Mouse (Mus musculus): ENCODE data around the gene Mpped2. TPM values are rescaled to one million over a fixed set of nuclear protein-coding genes. Genes with fewer than 3 reads are reported as not detected.

The Mpped2 gene
- polyA plus RNA-seq, 1 experiment from 2014 or later: 5.8 TPM

DNA sequence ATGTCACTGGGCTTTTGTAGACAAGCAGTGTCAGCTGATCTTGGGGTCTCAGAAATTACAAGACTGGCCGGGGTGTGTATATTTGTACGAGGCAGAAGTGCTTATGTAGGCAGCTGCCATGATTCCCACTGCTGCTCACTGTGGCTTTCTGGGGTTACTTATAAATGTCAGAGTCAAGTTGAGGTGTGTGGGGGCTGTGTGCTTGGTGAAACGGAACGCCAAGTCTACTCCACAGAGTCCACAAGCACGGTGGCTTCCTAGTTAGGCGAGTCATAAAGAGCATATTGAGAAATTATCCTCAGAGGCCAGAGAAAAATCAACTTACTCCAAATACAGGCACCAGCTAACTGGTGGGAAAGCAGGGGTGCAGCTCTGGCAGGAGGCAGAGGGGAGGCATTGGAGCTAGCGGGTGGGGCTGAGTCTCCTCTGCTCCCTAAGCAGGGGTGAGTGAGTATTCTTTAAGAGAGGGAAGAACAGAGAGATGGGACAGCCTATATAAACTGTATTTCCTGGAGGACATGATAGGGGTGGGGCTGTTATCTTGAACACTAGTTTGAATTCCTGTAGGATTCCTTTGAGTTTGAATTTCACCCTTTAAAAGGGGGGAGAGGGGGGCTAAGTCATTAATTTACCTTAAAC lies 172.2 kb downstream of the Mpped2 start:
- Histone ChIP-seq H3K36me3 (ENCODE audit: control insufficient read depth, insufficient read depth, low read length) (no peaks in the 10 kb centered on the region), H3K27ac (replicated peaks) (no peak overlapping the region), H3K4me1 (replicated peaks; ENCODE audit: control insufficient read depth, insufficient read depth) (peaks cover 7% of the 10 kb centered on the region), H3K9ac (ENCODE audit: low read length) (no peak overlapping the region), H3K4me3 (ENCODE audit: low read depth, low read length) (no peak overlapping the region), H3K9me3 (ENCODE audit: control insufficient read depth, low read length) (no peaks in the 10 kb centered on the region), H3K27me3 (ENCODE audit: control insufficient read depth, insufficient read depth, low read length) (no peaks in the 10 kb centered on the region), H3K4me2 (replicated peaks; ENCODE audit: low read depth) (no peak overlapping the region)
- ATAC-seq (ENCODE audit: low FRiP score, low TSS enrichment) (no peak), DNase-seq (ENCODE audit: low spot score) (no peak)
- no peak for TF ChIP-seq CTCF (IDR thresholded peaks at IDR 0.05; ENCODE audit: low read depth)
- TF ChIP-seq EP300 (optimal IDR thresholded peaks at IDR 0.05): no peak
- WGBS: 57% methylated on average over 7 of the region's 7 CpGs

DNA sequence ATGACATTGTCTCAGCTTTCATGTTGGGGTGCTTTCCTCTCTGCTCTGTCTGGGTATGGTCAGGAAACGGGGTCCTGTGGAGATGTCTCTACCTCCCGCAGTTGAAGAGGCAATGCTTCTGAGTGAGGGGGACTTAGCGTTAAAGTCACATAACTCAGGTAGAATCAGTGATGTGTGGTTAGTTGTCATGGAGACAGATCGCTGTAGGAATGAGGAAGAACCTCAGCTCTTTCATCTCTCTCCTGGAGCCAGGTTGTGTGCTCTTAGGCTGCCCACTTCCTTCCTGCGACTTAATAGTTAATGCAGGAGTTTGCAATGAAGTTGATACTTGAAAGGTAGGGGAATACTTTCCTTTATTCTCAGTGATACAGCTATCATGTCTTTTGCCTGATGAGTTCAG lies 173.2 kb downstream of the Mpped2 start:
- no peak for ATAC-seq (ENCODE audit: low FRiP score, low TSS enrichment)
- Histone ChIP-seq H3K36me3 (ENCODE audit: control insufficient read depth, insufficient read depth, low read length) (no peaks in the 10 kb centered on the region), H3K4me1 (replicated peaks; ENCODE audit: control insufficient read depth, insufficient read depth) (peaks cover 7% of the 10 kb centered on the region), H3K4me2 (replicated peaks; ENCODE audit: low read depth) (no peak overlapping the region), H3K9me3 (ENCODE audit: control insufficient read depth, low read length) (no peaks in the 10 kb centered on the region), H3K27me3 (ENCODE audit: control insufficient read depth, insufficient read depth, low read length) (no peaks in the 10 kb centered on the region), H3K27ac (replicated peaks) (no peak overlapping the region), H3K9ac (ENCODE audit: low read length) (no peak overlapping the region), H3K4me3 (ENCODE audit: low read depth, low read length) (no peak overlapping the region)
- 39% methylated on average over 5 of the region's 5 CpGs for WGBS
- no peak for TF ChIP-seq EP300 (optimal IDR thresholded peaks at IDR 0.05)
- no peak for TF ChIP-seq CTCF (IDR thresholded peaks at IDR 0.05; ENCODE audit: low read depth)
- DNase-seq (ENCODE audit: low spot score): no peak

DNA sequence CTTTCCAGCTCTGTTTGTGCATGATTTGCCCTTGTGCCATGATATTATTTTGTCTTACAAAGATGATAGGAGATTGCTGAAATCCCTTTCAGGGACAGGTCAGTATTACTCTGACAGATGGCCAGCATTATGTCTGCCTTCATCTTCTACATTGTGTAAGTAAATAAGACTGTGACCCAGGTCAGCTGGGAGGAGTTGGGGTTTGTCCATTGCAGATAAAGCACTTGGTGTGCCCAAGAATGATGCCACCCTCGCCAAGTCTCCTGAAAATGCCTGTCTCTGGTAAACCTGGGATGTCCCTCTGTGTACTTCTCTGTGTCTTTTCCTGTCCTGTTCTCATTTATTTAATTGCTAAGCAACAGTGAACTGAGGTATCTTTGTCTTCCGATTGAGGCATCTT lies 177.8 kb downstream of the Mpped2 start:
- DNase-seq (ENCODE audit: low spot score) (no peak), ATAC-seq (ENCODE audit: low FRiP score, low TSS enrichment) (no peak)
- H3K36me3 ChIP-seq (ENCODE audit: control insufficient read depth, insufficient read depth, low read length): no peaks in the 10 kb centered on the region
- no peak overlapping the region for H3K27ac ChIP-seq (replicated peaks)
- H3K27me3 ChIP-seq (ENCODE audit: control insufficient read depth, insufficient read depth, low read length): no peaks in the 10 kb centered on the region
- H3K4me1 ChIP-seq (replicated peaks; ENCODE audit: control insufficient read depth, insufficient read depth): no peaks in the 10 kb centered on the region
- no peak overlapping the region for H3K4me3 ChIP-seq (ENCODE audit: low read depth, low read length)
- no peaks in the 10 kb centered on the region for H3K9me3 ChIP-seq (ENCODE audit: control insufficient read depth, low read length)
- no peak for TF ChIP-seq CTCF (IDR thresholded peaks at IDR 0.05; ENCODE audit: low read depth)
- no peak for TF ChIP-seq EP300 (optimal IDR thresholded peaks at IDR 0.05)
- 92% methylated on average over 2 of the region's 2 CpGs for WGBS
- no peak overlapping the region for H3K9ac ChIP-seq (ENCODE audit: low read length)
- H3K4me2 ChIP-seq (replicated peaks; ENCODE audit: low read depth): no peak overlapping the region

DNA sequence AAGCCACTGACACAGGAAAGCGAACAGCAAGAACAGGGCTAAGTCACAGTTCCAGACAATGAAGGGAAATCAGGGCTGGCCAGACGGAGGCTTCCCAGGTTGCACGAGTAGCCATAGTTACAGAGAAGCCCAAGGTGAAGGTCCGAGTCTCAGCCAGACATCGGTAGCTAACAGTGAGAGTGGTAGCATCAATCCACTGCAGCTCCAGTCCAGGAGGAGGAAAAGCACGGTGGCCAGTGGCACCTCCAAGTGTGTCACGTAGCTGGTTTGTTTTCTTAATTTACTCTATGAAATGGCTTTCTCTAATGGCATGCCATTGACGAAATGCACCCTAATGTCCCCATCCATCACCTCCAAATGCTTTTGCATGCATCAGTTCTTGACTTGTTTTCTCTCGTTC lies 180.1 kb downstream of the Mpped2 start:
- no peaks in the 10 kb centered on the region for H3K4me1 ChIP-seq (replicated peaks; ENCODE audit: control insufficient read depth, insufficient read depth)
- no peak overlapping the region for H3K9ac ChIP-seq (ENCODE audit: low read length)
- H3K36me3 ChIP-seq (ENCODE audit: control insufficient read depth, insufficient read depth, low read length): no peaks in the 10 kb centered on the region
- no peak overlapping the region for H3K27ac ChIP-seq (replicated peaks)
- no peak overlapping the region for H3K4me2 ChIP-seq (replicated peaks; ENCODE audit: low read depth)
- H3K27me3 ChIP-seq (ENCODE audit: control insufficient read depth, insufficient read depth, low read length): no peaks in the 10 kb centered on the region
- TF ChIP-seq CTCF (IDR thresholded peaks at IDR 0.05; ENCODE audit: low read depth) (no peak), EP300 (optimal IDR thresholded peaks at IDR 0.05) (no peak)
- no peaks in the 10 kb centered on the region for H3K9me3 ChIP-seq (ENCODE audit: control insufficient read depth, low read length)
- no peak overlapping the region for H3K4me3 ChIP-seq (ENCODE audit: low read depth, low read length)
- DNase-seq (ENCODE audit: low spot score): no peak
- 58% methylated on average over 9 of the region's 9 CpGs for WGBS
- ATAC-seq (ENCODE audit: low FRiP score, low TSS enrichment): no peak

GRCm38 (mm10) chr2:106883390-106883789 lies 190.3 kb downstream of the Mpped2 start:
- no peaks in the 10 kb centered on the region for H3K4me1 ChIP-seq (replicated peaks; ENCODE audit: control insufficient read depth, insufficient read depth)
- no peak overlapping the region for H3K27ac ChIP-seq (replicated peaks)
- no peaks in the 10 kb centered on the region for H3K27me3 ChIP-seq (ENCODE audit: control insufficient read depth, insufficient read depth, low read length)
- no peaks in the 10 kb centered on the region for H3K36me3 ChIP-seq (ENCODE audit: control insufficient read depth, insufficient read depth, low read length)
- WGBS: 53% methylated on average over 8 of the region's 8 CpGs
- H3K4me3 ChIP-seq (ENCODE audit: low read depth, low read length): no peak overlapping the region
- no peaks in the 10 kb centered on the region for H3K9me3 ChIP-seq (ENCODE audit: control insufficient read depth, low read length)
- no peak for DNase-seq (ENCODE audit: low spot score)
- ATAC-seq (ENCODE audit: low FRiP score, low TSS enrichment): no peak
- H3K4me2 ChIP-seq (replicated peaks; ENCODE audit: low read depth): no peak overlapping the region
- TF ChIP-seq CTCF (IDR thresholded peaks at IDR 0.05; ENCODE audit: low read depth) (no peak), EP300 (optimal IDR thresholded peaks at IDR 0.05) (no peak)
- H3K9ac ChIP-seq (ENCODE audit: low read length): no peak overlapping the region

- DNase-seq (ENCODE audit: low spot score) (no peak), ATAC-seq (ENCODE audit: low FRiP score, low TSS enrichment) (no peak)
- H3K4me3 ChIP-seq (ENCODE audit: low read depth, low read length): no peak overlapping the region
- H3K9me3 ChIP-seq (ENCODE audit: control insufficient read depth, low read length): no peaks in the 10 kb centered on the region
- H3K36me3 ChIP-seq (ENCODE audit: control insufficient read depth, insufficient read depth, low read length): no peaks in the 10 kb centered on the region
- peaks cover 3% of the 10 kb centered on the region; the same call in 1 of the 2 replicates for H3K4me1 ChIP-seq (replicated peaks; ENCODE audit: control insufficient read depth, insufficient read depth)
- H3K9ac ChIP-seq (ENCODE audit: low read length): no peak overlapping the region
- TF ChIP-seq EP300 (optimal IDR thresholded peaks at IDR 0.05) (no peak), CTCF (IDR thresholded peaks at IDR 0.05; ENCODE audit: low read depth) (no peak)
- no peak overlapping the region for H3K4me2 ChIP-seq (replicated peaks; ENCODE audit: low read depth)
- no peaks in the 10 kb centered on the region for H3K27me3 ChIP-seq (ENCODE audit: control insufficient read depth, insufficient read depth, low read length)
- 91% methylated on average over 5 of the region's 5 CpGs for WGBS
- H3K27ac ChIP-seq (replicated peaks): no peak overlapping the region
These were observed 195.1 kb downstream of the Mpped2 start for GRCm38 (mm10) chr2:106888174-106888573.
